Mouse (Mus musculus): ENCODE measurements around the gene Ccdc51. TPM values are rescaled to one million over a fixed set of nuclear protein-coding genes. Genes with fewer than 3 reads are reported as not detected.

Ccdc51 gene
- polyA plus RNA-seq (2014; fragmentation: Illumina TruSeq; extraction: RNeasy Lipid Tissue Mini Kit (QIAGEN cat#74804); ENCODE audit: low read depth, low replicate concordance) = 1.5 TPM

GRCm38 (mm10) chr9:109082124-109082800 lies at the start of gene Ccdc51, which contains the start of gene Tma7:
TSS of gene Ccdc51 (plus strand) at chr9:109082493.
TSS of gene Tma7 (minus strand) at chr9:109082587.

GRCm38 (mm10) chr9:109038086-109038895 lies 44.0 kb upstream of the Ccdc51 start, which contains the start of gene Shisa5:
TSS of gene Shisa5 (plus strand) at chr9:109038565.

DNA sequence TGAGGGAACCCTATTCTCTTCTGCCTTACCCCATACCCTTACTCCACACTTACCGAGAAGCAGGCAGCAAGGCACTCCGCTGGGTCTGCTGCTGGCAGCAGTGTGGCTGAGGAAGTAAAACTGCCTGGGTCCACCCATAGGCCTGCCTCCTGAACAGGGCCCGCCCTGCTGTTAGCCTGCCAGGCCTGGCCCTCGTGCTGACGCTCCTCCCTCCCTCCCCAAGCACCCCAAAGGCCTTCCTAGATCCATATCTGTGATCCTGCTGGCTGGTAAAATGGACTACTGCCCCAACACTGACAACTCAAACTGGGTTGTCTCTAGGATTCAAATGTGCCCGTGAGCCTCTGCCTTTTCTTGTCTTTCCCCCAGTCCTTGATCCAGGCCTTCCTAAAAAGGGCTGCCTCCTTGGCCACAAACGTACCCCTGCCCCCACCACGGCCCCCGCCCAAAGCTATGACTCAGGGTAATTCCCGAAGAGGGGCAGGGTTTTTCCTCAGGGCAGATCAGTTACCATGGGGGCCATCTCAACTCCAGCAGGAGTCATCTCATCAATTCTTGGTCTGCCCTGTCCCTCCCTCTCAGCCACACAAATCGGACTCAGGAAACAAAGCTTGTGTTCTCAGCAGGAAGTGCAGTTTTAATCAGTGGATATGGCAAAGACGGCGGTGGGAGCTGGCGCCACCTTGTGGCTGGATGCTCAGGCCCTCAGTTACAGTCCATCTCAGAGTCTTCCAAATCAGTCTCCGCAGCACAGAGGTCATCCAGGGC lies 23.0 kb upstream of the Ccdc51 start, which contains the start of gene Trex1:
Gene Trex1, minus strand, starts transcription at position 599 of the 768 bp plus-strand sequence.

DNA sequence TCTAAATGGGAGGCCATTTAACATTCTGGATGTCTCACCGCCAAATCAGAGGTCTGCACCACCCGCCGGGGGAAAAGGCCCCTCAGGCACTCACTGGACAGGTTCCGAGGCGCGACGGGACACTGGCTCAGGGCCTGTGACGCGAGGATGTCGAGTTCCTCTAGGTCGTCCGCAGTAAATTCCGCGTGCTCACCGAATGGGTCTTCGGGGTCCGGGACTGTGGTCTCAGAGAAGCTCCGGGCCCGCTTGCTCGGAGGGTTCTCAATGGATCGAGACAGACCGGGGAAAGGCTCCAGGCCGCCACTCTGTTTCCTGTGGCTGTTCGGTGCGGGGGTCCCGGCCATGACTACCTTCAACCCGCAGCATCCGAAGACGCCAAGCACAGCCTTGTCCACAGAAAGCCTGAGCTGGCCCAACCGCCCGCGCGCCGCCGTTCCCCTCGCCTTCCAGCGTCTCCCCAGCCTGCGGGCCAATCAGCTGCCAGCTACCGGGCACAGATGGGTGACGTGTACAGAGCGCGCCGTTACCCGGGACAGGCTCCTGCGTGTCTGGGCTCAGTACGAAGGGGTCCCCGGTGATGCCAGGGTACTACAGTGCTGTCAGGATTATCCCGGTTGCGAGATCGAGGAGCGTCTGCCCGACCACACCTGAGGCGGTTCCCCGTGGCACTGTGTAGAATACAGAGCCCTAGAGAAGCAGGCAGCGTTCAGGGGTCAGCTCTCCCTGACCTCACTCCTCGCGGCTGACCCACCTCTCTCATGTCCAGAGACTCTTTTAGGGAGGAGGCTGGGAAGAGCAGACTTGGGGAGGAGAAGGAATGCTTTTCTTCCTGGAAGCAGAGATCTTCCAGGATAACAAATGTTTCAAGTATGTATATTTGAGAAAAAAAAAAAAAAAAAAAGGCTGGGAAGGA lies 8.4 kb upstream of the Ccdc51 start, which contains the start of gene Atrip:
Gene Atrip, minus strand, starts transcription at position 464 of the 913 bp plus-strand sequence.

DNA sequence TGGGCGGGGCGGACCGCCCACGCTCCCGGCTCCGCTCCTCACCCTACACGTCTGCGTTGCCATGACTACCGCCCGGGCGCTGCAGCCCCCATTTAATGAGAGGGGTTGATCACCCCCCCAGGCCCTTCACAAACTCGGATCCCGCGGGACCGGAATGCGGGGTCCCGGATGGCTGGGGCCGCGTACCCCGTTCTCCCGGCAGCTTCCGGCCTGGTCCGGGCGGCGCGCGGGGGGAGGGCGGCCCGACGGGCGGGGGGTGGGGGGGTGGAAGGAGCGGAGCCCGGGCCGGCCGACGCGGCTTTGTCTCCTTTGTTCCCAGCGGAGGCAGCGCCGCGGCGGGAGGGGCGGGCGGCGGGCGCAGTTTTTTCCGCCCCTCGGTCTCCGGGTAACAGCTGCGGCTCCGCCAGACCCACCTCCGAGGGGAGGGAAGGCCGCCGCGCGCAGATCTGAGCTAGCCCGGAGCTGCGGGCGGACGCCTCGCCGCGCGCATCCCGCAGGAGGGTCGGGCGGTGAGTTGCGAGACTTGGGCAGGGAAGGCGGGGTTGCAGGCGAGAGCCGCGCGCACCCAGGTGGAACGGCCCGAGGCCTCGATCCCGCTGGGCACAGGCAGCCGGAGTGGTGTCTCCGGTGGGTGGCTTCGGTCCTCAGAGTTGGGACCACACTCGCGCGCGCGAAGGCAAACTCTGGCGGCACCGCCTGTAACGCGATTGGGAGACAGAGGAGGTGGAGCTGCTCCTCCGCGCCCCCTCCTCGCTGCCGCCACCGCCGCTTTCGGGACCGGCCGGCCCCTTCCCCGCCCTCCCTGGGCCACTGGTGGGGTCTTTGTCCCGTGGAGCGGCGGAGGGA lies 13.1 kb downstream of the Ccdc51 start, which contains the start of gene Plxnb1:
Gene Plxnb1, plus strand, starts transcription at position 253 of the 846 bp plus-strand sequence.

Other genes starting within 250 kb of the Ccdc51 start
- 0.26 TPM for gene Slc26a6, start 229.2 kb upstream of the Ccdc51 start, polyA plus RNA-seq (2014; fragmentation: Illumina TruSeq; extraction: RNeasy Lipid Tissue Mini Kit (QIAGEN cat#74804); ENCODE audit: low read depth, low replicate concordance)
- gene Tmem89, start 167.9 kb upstream of the Ccdc51 start, polyA plus RNA-seq (2014; fragmentation: Illumina TruSeq; extraction: RNeasy Lipid Tissue Mini Kit (QIAGEN cat#74804); ENCODE audit: low read depth, low replicate concordance) = not detected
- gene Uqcrc1, start 145.9 kb upstream of the Ccdc51 start, polyA plus RNA-seq (2014; fragmentation: Illumina TruSeq; extraction: RNeasy Lipid Tissue Mini Kit (QIAGEN cat#74804); ENCODE audit: low read depth, low replicate concordance) = 86.8 TPM
- gene Col7a1, start 128.9 kb upstream of the Ccdc51 start, polyA plus RNA-seq (2014; fragmentation: Illumina TruSeq; extraction: RNeasy Lipid Tissue Mini Kit (QIAGEN cat#74804); ENCODE audit: low read depth, low replicate concordance) = not detected
- not detected for gene Ucn2, start 96.5 kb upstream of the Ccdc51 start, polyA plus RNA-seq (2014; fragmentation: Illumina TruSeq; extraction: RNeasy Lipid Tissue Mini Kit (QIAGEN cat#74804); ENCODE audit: low read depth, low replicate concordance)
- not detected for gene Pfkfb4, start 90.7 kb upstream of the Ccdc51 start, polyA plus RNA-seq (2014; fragmentation: Illumina TruSeq; extraction: RNeasy Lipid Tissue Mini Kit (QIAGEN cat#74804); ENCODE audit: low read depth, low replicate concordance)
- 9.6 TPM for gene Shisa5, start 43.9 kb upstream of the Ccdc51 start, polyA plus RNA-seq (2014; fragmentation: Illumina TruSeq; extraction: RNeasy Lipid Tissue Mini Kit (QIAGEN cat#74804); ENCODE audit: low read depth, low replicate concordance)
- gene Trex1, start 22.8 kb upstream of the Ccdc51 start, polyA plus RNA-seq (2014; fragmentation: Illumina TruSeq; extraction: RNeasy Lipid Tissue Mini Kit (QIAGEN cat#74804); ENCODE audit: low read depth, low replicate concordance) = not detected
- 3.0 TPM for gene Atrip, start 8.4 kb upstream of the Ccdc51 start, polyA plus RNA-seq (2014; fragmentation: Illumina TruSeq; extraction: RNeasy Lipid Tissue Mini Kit (QIAGEN cat#74804); ENCODE audit: low read depth, low replicate concordance)
- gene Tma7, start 94 bp downstream of the Ccdc51 start, polyA plus RNA-seq (2014; fragmentation: Illumina TruSeq; extraction: RNeasy Lipid Tissue Mini Kit (QIAGEN cat#74804); ENCODE audit: low read depth, low replicate concordance) = 299 TPM
- gene Plxnb1, start 12.9 kb downstream of the Ccdc51 start, polyA plus RNA-seq (2014; fragmentation: Illumina TruSeq; extraction: RNeasy Lipid Tissue Mini Kit (QIAGEN cat#74804); ENCODE audit: low read depth, low replicate concordance) = 1.7 TPM
- gene Fbxw21, start 79.5 kb downstream of the Ccdc51 start, polyA plus RNA-seq (2014; fragmentation: Illumina TruSeq; extraction: RNeasy Lipid Tissue Mini Kit (QIAGEN cat#74804); ENCODE audit: low read depth, low replicate concordance) = not detected
- gene Fbxw13, start 113.5 kb downstream of the Ccdc51 start, polyA plus RNA-seq (2014; fragmentation: Illumina TruSeq; extraction: RNeasy Lipid Tissue Mini Kit (QIAGEN cat#74804); ENCODE audit: low read depth, low replicate concordance) = not detected
- not detected for gene Fbxw20, start 152.3 kb downstream of the Ccdc51 start, polyA plus RNA-seq (2014; fragmentation: Illumina TruSeq; extraction: RNeasy Lipid Tissue Mini Kit (QIAGEN cat#74804); ENCODE audit: low read depth, low replicate concordance)
- not detected for gene Fbxw14, start 205.2 kb downstream of the Ccdc51 start, polyA plus RNA-seq (2014; fragmentation: Illumina TruSeq; extraction: RNeasy Lipid Tissue Mini Kit (QIAGEN cat#74804); ENCODE audit: low read depth, low replicate concordance)